Mouse (Mus musculus) midbrain, embryonic 10.5 days (tissue): Measurements from ENCODE around the gene Upf1. TPM values are rescaled to one million over a fixed set of nuclear protein-coding genes. Genes with fewer than 3 reads are reported as not detected.

Source experiments
- DNase-seq: peaks from one replicate; pipeline ENCODE4 v3.0.0-alpha.2; 2017; ENCODE audit warnings: low spot score
- H3K27ac ChIP-seq: fragments of 300-500 bp; sonication (generic); replicated peaks from 2 replicates; pipeline ENCODE4 v1.5.1; 2016; ENCODE audit warnings: mild to moderate bottlenecking
- H3K27me3 ChIP-seq: fragments of 300-500 bp; sonication (generic); 2 replicates; pipeline ENCODE4 v1.6.1; 2016; ENCODE audit warnings: low read depth, mild to moderate bottlenecking; ENCODE audit not compliant: poor library complexity, severe bottlenecking
- H3K36me3 ChIP-seq: fragments of 300-500 bp; sonication (generic); 2 replicates; pipeline ENCODE4 v1.6.1; 2016; ENCODE audit warnings: mild to moderate bottlenecking, moderate library complexity
- H3K4me1 ChIP-seq: fragments of 300-500 bp; sonication (generic); 2 replicates; pipeline ENCODE4 v1.6.1; 2016
- H3K4me3 ChIP-seq: fragments of 300-500 bp; sonication (generic); 2 replicates; pipeline ENCODE4 v1.5.1; 2016; ENCODE audit warnings: mild to moderate bottlenecking, moderate library complexity
- H3K9me3 ChIP-seq: fragments of 300-500 bp; sonication (generic); replicated peaks from 2 replicates; pipeline ENCODE4 v1.6.1; 2016; ENCODE audit warnings: mild to moderate bottlenecking
- WGBS: fragments of 180-500 bp; shearing (Covaris S2); methylation state at CpG from one replicate; pipeline ENCODE4 v1.1.7; 2016; 5-methylcytosine and 5-hydroxymethylcytosine counted together
- polyA plus RNA-seq: library from polyadenylated mRNA; unstranded; fragments of >200 nt; fragmentation: Nextera tagmentation; extraction: Ambion mirVana; gene quantifications from 2 replicates; pipeline ENCODE4 v1.2.1, GENCODE M21; 2016

Gene Upf1
- polyA plus RNA-seq, 1 experiment from 2014 or later = 16.8 TPM

GRCm38 (mm10) chr8:70331526-70331925 lies 21.6 kb downstream of the Upf1 start:
- WGBS = 62% methylated on average over 19 of the region's 19 CpGs

DNA sequence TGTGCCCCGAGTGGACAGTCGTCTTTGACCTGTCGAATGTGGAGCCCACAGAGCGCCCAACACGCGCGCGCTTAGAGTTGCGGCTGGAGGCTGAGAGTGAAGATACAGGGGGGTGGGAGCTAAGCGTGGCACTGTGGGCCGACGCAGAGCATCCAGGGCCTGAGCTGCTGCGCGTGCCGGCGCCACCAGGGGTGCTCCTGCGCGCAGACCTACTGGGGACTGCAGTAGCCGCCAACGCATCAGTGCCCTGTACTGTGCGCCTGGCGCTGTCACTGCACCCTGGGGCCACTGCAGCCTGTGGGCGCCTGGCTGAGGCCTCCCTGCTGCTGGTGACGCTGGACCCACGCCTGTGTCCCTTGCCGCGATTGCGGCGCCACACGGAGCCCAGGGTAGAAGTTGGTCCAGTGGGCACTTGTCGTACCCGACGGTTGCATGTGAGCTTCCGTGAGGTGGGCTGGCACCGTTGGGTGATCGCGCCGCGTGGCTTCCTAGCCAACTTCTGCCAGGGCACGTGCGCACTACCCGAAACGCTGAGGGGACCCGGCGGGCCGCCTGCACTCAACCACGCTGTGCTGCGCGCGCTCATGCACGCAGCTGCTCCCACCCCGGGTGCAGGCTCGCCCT lies 22.2 kb downstream of the Upf1 start:
- no peaks in the 10 kb centered on the region for H3K9me3 ChIP-seq
- peak overlapping the region; percentile 75 for H3K27ac ChIP-seq
- WGBS = 22% methylated on average over 53 of the region's 53 CpGs
- H3K4me1 ChIP-seq = peaks cover 40% of the 10 kb centered on the region
- peaks cover 64% of the 10 kb centered on the region for H3K36me3 ChIP-seq
- H3K27me3 ChIP-seq = peaks cover 36% of the 10 kb centered on the region
- H3K4me3 ChIP-seq = peak overlapping the region; percentile 40
- peak; percentile 82 for DNase-seq

More at GRCm38 (mm10) chr8:70331526-70331925, 21.6 kb downstream of the Upf1 start:
- Histone ChIP-seq H3K9me3 (no peaks in the 10 kb centered on the region), H3K4me1 (peaks cover 40% of the 10 kb centered on the region), H3K36me3 (peaks cover 71% of the 10 kb centered on the region), H3K27ac (peak overlapping the region; percentile 46; the same call in 1 of the 2 replicates), H3K4me3 (no peak overlapping the region), H3K27me3 (peaks cover 36% of the 10 kb centered on the region)
- no peak for DNase-seq

GRCm38 (mm10) chr8:70329835-70330740 lies 23.0 kb downstream of the Upf1 start:
- Histone ChIP-seq H3K27me3 (peaks cover 36% of the 10 kb centered on the region), H3K9me3 (no peaks in the 10 kb centered on the region), H3K36me3 (peaks cover 60% of the 10 kb centered on the region), H3K4me3 (peak overlapping the region; percentile 40), H3K4me1 (peaks cover 40% of the 10 kb centered on the region), H3K27ac (peak overlapping the region; percentile 75)
- DNase-seq = peak; percentile 67
- WGBS = 3% methylated on average over 45 of the region's 45 CpGs

GRCm38 (mm10) chr8:70329124-70329834 lies 23.8 kb downstream of the Upf1 start, which contains the start of gene Gdf1:
Gdf1 (plus strand) TSS chr8:70329817.
- H3K4me3 ChIP-seq = peak within 1 kb of the TSS; percentile 40
- peaks cover 55% of the 10 kb centered on the region for H3K36me3 ChIP-seq
- no peak for DNase-seq
- 19% methylated on average over 14 of the region's 14 CpGs for WGBS
- H3K4me1 ChIP-seq = peaks cover 40% of the 10 kb centered on the region
- peak within 1 kb of the TSS; percentile 75 for H3K27ac ChIP-seq
- no peaks in the 10 kb centered on the region for H3K9me3 ChIP-seq
- peaks cover 36% of the 10 kb centered on the region for H3K27me3 ChIP-seq

- H3K4me3 ChIP-seq = no peak overlapping the region
- no peak overlapping the region for H3K27ac ChIP-seq
- H3K36me3 ChIP-seq = peaks cover 46% of the 10 kb centered on the region
- peaks cover 40% of the 10 kb centered on the region for H3K4me1 ChIP-seq
- no peak for DNase-seq
- no peaks in the 10 kb centered on the region for H3K9me3 ChIP-seq
- WGBS = 90% methylated on average over 6 of the region's 6 CpGs
- H3K27me3 ChIP-seq = peaks cover 36% of the 10 kb centered on the region
Measured at GRCm38 (mm10) chr8:70327512-70327911, 25.6 kb downstream of the Upf1 start.

- H3K36me3 ChIP-seq = peaks cover 32% of the 10 kb centered on the region
- H3K4me3 ChIP-seq = no peak overlapping the region
- H3K9me3 ChIP-seq = no peaks in the 10 kb centered on the region
- no peak for DNase-seq
- H3K27ac ChIP-seq = no peak overlapping the region
- peaks cover 2% of the 10 kb centered on the region; the same call in 1 of the 2 replicates for H3K4me1 ChIP-seq
- H3K27me3 ChIP-seq = peaks cover 6% of the 10 kb centered on the region
- WGBS = 85% methylated on average over 3 of the region's 3 CpGs
Measured at GRCm38 (mm10) chr8:70323716-70324115, 29.4 kb downstream of the Upf1 start.

GRCm38 (mm10) chr8:70317872-70318271 lies 35.2 kb downstream of the Upf1 start:
- WGBS = 87% methylated on average over 5 of the region's 5 CpGs
- peak overlapping the region; percentile 85 for H3K27ac ChIP-seq
- no peaks in the 10 kb centered on the region for H3K9me3 ChIP-seq
- peaks cover 38% of the 10 kb centered on the region for H3K4me1 ChIP-seq
- H3K27me3 ChIP-seq = peaks cover 19% of the 10 kb centered on the region; the same call in 1 of the 2 replicates
- peak overlapping the region; percentile 69 for H3K4me3 ChIP-seq
- H3K36me3 ChIP-seq = peaks cover 14% of the 10 kb centered on the region
- DNase-seq = no peak

GRCm38 (mm10) chr8:70316511-70317504 lies 36.3 kb downstream of the Upf1 start:
- peaks cover 23% of the 10 kb centered on the region for H3K36me3 ChIP-seq
- no peaks in the 10 kb centered on the region for H3K9me3 ChIP-seq
- H3K27ac ChIP-seq = peak overlapping the region; percentile 85
- DNase-seq = peak; percentile 86
- peaks cover 19% of the 10 kb centered on the region; the same call in 1 of the 2 replicates for H3K27me3 ChIP-seq
- peaks cover 38% of the 10 kb centered on the region for H3K4me1 ChIP-seq
- peak overlapping the region; percentile 69 for H3K4me3 ChIP-seq
- WGBS = 10% methylated on average over 15 of the region's 15 CpGs

GRCm38 (mm10) chr8:70315624-70316510 lies 37.2 kb downstream of the Upf1 start, which contains the start of gene Cers1:
Cers1 (plus strand) TSS chr8:70315775.
- peaks cover 19% of the 10 kb centered on the region; the same call in 1 of the 2 replicates for H3K27me3 ChIP-seq
- peak within 1 kb of the TSS; percentile 69 for H3K4me3 ChIP-seq
- peaks cover 38% of the 10 kb centered on the region for H3K4me1 ChIP-seq
- peak within 1 kb of the TSS; percentile 85 for H3K27ac ChIP-seq
- peaks cover 32% of the 10 kb centered on the region for H3K36me3 ChIP-seq
- DNase-seq = peak; percentile 77
- H3K9me3 ChIP-seq = no peaks in the 10 kb centered on the region
- WGBS = 3% methylated on average over 66 of the region's 66 CpGs

GRCm38 (mm10) chr8:70313399-70313798 lies 39.7 kb downstream of the Upf1 start:
- peaks cover 38% of the 10 kb centered on the region for H3K4me1 ChIP-seq
- no peak overlapping the region for H3K4me3 ChIP-seq
- no peak overlapping the region for H3K27ac ChIP-seq
- H3K9me3 ChIP-seq = no peaks in the 10 kb centered on the region
- DNase-seq = no peak
- peaks cover 52% of the 10 kb centered on the region for H3K36me3 ChIP-seq
- peaks cover 18% of the 10 kb centered on the region; the same call in 1 of the 2 replicates for H3K27me3 ChIP-seq
- 88% methylated on average over 2 of the region's 2 CpGs for WGBS

DNA sequence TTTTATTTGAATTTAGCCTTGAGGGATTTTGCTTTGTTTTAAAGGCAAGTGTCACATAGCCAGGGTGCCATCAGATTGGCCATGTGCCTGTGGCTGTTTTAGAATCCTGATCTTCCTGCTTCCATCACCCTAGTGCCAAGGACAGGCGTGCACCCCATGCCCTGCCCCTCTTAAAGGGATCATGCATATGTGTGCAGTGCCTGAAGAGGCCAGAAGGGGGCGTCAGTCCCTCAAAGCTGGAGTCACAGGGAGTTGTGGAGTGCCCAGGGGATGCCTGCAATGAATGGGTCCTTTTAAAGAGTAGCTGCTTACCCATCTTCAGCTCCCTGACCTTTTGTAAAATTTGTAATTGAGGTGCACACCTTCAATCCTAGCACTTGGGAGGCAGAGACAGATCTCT lies 43.8 kb downstream of the Upf1 start:
- Histone ChIP-seq H3K36me3 (peaks cover 93% of the 10 kb centered on the region), H3K27ac (no peak overlapping the region)
- WGBS = 31% methylated on average over 2 of the region's 2 CpGs

More for the DNA sequence above, 43.8 kb downstream of the Upf1 start:
- no peaks in the 10 kb centered on the region for H3K27me3 ChIP-seq
- no peaks in the 10 kb centered on the region for H3K9me3 ChIP-seq
- 0 out of 2 replicates have a peak, but pooled peaks cover 1% of the 10 kb centered on the region for H3K4me1 ChIP-seq
- peak; percentile 42 for DNase-seq
- H3K4me3 ChIP-seq = no peak overlapping the region
